Mouse (Mus musculus) layer of hippocampus, postnatal 14 days (tissue): Measurements from ENCODE around the gene Prkg1. TPM values are rescaled to one million over a fixed set of nuclear protein-coding genes. Genes with fewer than 3 reads are reported as not detected.
"Not testable (repeated sequence)": the region's sequence is repeated elsewhere in the genome, so short reads cannot be mapped to it uniquely, and the experiment has no call there.

Source experiments
- DNase-seq, 2 experiments: peaks; one replicate each; pipeline ENCODE4 v3.0.0; 2021 to 2022; ENCODE audit warnings: low spot score in 2 of 2, mixed read lengths in 1 of 2
- total RNA-seq, 2 experiments: library from RNA; stranded (reverse); gene quantifications; 2 replicates each; pipeline ENCODE4 v1.2.3; 2021

Gene Prkg1
- total RNA-seq, 2 experiments from 2014 or later: 21.9 to 23.4 TPM

DNA sequence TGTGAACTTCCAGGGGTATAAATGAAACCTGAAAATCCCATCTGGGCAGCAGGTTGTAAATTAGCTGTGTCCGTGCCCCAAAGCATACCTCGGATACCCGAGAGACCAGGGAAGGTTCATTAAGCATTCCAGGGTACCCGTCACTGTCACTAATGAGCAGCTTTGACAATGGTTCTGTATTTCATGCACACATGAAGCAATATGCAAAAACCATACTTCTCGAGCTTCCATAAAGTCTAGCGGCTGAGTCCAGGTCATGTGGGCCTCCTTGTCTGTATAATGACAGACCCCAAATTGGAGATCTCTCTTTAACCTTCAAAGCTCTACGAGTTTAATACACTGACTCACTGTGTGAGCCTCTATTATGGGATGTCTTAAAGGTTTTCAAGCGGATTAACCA, 1088.5 kb downstream of the Prkg1 start:
- DNase-seq: no peak

DNA sequence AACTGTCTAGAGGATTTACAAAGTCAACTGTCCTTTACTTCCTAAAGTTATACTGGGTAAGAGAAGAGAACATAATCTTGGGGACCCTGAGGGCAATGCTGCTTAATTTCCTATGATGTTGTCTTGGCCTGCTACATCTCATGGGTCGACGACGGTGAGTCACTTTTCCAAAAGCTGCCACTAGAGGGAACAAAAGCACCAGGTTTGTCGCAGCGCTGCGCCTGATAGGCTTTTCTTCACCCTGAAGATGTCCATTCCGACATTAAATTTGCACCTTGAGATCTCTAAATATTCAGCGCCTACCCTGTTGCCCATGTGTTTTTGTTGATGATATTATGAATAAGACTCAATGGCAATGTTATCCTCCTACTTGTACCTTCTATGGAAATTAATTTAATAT, 1100.6 kb downstream of the Prkg1 start:
- DNase-seq: peak; percentile 63 to 80

DNA sequence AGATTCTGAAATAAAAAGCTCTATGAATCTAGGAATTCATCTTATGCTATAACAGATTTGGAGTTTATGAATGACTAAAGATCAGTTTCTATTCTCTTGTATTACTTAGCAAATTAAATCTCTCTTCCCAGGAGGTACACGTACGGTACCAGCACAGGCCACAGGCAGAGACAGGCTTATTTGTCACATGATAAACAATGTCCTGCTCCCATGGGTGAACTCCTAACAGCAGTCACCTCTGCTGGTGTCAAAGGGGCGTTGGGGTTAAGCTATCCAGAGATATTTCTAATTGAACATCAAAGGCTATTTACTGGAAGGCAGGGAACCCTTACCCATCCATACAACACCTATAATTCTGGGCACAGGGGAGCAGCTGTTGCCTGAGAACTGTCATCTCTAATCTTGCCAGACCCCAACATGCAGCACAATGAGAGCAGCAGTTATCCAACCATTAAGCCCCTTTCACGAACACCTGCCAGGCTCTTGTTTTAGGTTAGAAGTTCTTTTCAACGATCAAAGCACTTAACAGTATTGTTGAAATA, 1122.1 kb downstream of the Prkg1 start:
- no peak for DNase-seq

DNA sequence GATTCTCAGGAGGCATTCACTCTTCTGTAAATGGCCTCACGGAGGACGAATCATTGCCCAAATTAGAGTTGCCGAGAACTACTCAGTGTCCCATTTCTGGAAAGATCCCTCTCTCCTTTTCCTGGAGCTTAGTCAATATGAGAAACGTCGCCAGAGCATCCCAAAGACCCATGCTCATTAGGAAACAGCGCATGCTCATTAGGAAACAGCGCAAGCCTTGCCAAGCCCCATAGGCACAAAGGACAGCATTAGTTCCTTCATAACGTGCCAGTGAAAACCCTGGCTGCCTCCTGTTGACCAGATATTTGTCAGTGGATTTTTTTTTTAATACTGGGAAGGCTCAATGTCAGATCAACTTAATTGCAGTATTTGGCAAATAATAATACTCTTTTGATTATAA, 1127.4 kb downstream of the Prkg1 start:
- no peak for DNase-seq

DNA sequence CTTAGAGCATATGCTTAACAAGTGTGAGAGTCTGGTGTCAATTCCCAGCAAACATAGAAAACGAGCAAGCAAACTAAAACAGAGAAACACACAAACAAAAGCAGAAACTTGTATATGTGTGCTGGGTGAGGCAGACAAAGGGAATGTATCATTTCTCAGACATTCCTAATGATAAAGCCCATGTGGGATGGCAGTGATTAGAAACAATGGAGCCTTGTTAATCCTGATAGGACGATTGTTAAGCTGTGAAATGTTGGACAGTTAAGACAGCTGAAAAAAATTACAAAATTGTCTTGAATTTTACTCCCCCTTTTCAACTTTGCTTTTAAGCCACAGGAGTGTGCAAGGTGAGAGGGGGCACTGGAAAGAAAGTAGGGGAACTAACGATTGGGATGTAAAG, 1133.8 kb downstream of the Prkg1 start:
- no peak for DNase-seq

DNA sequence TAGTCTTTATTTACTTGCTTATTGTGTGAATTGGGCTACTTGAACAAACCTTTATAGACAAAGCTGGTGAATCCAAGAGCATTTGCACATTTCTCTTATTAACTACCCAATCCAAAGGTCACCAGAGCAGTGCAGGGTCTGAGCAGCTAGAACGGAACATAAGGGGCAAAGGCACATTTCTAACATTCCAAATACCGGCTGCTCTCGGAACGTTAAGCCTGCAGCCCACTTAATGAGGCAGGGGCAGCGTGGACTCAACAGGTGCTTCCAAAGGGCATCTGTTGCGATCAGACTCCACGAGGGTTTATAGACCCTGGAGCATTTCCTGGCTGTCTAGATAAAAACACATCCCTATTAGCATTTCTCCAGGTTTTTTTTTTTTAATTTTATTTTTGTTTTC, 1138.8 kb downstream of the Prkg1 start:
- DNase-seq: no peak

DNA sequence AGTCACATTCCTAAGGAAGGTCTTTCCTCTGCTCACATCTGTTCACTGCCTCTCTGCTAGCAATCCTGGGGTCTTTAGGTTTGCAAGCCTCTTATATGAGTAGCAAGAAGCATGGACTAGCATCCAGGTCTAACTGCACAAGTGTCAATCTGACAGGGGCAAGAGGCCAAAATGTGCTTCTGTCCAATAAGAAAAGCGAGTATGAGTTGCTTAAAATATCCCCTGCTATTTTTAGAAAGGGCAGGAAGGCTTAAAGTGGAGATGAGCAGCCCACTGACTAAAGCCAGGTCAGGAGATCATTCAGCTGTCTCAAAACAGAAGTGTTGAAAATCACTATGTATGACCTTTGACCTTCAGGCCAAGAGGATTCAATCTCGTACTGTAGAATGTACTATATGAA, 1139.4 kb downstream of the Prkg1 start:
- no peak for DNase-seq

DNA sequence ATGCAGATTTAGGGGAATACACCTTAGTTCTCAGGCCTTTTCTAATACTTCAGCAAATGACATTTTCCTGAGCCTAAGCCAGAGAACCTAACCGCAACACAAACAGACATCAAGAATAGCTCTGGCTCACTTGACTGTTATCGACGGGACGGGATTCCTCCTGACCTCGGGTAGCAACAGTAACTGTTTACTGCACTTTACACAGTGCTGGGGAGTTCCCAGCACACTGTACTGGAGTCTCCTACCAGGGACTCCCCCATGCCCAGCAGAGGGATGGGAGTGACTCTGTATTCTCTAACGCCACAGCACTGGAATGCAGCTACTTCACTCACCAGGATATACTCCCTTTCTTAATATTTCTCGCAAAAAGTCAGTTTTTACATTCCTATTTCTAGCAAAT, 1141.2 kb downstream of the Prkg1 start:
- DNase-seq: no peak

DNA sequence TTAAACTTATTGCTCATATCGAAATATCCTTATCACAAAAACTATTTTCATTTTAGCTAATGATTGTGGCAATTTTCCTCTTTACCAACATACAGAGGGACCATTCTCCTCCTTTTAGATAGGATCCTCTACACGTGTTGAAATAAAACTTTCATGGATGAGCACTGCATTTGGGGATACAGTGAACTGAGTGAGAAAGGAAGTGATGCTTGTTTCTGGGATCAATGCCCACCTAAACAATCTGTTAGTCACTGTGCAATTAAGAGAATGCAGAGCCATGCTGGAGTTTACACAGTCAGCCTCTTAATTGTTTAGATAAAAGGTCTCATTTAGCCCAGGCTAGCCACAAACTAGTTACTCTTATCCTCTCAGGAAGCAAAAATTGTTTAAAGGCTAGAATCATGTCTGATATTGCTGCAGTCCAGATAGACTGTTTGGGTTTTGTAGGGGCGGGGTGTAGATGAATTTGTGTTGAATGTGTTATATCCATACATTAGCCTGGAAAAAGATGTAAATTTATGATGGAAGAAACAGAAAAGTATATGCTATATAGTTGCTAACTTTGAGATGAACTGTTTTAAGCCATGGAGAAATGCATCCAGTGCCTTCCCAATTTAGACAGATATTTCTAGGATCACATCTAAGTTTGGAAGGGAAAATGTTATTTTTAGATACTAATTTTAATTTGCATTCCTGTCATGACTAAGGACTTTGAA, 1151.5 kb downstream of the Prkg1 start:
- DNase-seq: no peak

DNA sequence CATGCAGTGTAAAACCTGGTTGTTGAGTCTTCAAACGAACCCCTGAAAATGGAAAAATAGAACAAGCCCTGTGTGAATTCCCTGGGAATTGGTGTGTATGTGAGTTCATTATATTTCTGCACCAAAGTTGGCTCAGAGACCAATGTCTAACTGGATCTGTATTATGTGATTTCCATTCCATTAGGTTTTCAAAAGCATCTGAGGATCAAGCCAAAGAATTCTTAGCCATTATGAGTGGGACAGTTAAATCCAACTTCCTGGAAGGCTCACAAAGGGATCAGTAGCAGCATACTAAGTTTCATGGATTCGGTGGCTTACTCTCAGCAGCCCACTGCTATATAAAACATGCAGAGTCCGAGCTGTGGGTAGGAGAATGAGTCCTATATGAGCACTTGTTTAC, 1178.5 kb downstream of the Prkg1 start:
- no peak for DNase-seq

DNA sequence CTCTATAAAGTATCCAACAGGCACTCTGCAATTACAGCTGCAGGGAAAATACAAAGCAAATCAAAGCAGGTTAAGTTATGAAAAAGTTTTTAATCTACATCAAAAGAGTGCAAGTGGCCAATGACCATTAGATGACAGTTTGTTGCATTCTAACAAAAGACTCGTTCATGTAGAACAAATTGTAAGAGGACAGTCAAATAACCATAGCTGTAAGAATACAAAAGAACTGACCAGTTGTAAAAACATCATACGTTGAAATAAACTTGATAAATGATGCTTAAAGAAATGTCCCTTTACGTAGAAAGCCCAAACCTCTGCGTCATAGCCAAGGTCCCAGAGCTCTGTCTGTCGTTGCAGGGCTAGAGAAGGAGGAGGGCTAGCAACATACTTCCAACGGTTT, 1200.3 kb downstream of the Prkg1 start:
- DNase-seq: no peak

DNA sequence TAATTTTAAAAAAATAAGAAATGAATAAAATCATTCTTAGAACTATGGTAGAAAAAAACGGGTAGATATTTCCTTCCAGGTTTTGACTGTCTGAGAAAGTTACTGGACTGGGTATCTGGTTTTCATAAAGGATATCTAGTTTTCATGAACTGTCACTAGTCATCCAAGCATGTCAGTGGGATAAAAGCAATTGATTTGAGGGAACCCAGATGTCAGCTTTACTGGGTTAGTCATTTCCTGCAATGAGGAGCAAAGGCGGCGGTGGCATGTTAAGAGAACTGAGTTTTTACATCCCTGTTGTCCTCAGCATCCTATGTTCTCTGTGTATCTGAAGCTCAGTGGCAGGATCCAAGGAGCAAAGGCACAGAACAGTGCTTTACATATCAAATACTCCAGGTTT, 1201.0 kb downstream of the Prkg1 start:
- no peak for DNase-seq

DNA sequence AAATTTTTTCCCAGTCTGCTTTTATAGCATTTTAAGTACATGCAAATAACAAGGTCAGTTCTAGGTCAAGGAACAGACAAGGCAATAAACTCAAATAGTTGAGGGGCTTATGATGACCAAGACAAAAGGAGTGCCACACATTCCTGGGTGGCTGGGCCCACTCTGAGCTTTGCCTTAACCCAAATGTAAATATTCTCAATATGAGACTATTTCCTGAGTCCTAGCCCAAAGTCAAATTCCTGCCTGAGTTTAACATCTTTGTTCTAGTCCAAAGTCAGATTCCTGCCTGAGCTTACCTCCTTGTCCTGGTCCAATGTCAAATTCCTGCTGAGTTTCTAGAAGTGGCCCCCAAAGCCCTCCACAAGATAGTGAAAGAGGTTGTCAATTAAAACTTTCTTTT, 1206.8 kb downstream of the Prkg1 start:
- no peak for DNase-seq

DNA sequence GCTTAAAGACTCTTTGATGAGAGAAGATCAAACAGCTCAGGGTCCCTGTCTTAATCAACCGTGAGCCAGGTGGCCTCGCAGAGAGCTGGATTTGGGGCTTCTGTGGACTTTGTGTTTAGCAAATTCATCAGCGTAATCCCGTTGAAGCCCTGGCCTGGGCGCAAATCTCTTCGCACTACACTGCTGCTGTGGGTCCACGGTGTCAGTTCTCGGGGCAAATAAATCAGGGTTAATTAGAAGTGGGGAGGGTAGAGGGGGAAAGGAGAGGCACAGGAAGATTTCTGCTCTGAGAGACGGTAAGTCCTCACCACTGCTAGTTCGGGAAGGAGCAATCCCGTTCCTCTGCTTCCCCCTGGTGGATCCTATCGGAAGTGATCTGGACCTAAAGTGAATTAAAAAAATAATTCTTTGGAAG, 1210.4 kb downstream of the Prkg1 start:
- peak; percentile 67 to 78 for DNase-seq

DNA sequence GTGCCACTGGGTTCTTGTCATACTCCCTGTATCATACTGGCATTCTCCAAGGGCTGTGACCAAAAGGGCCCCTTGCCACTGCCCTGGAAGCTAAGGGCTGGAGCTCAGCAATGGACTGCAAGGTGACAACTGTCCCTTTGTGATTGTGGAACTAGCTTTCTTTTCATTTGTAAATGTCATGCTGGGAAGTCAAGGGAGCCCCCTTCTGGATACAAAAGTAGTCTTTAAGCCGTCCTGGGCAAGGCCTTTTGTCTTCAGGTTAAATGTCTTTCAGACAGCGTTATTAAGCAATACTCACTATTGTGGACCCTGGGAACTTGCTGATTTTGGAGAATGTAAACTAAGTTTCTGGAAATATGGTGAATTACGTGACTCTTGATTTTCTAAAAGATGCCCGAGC, 1211.1 kb downstream of the Prkg1 start:
- DNase-seq: no peak

DNA sequence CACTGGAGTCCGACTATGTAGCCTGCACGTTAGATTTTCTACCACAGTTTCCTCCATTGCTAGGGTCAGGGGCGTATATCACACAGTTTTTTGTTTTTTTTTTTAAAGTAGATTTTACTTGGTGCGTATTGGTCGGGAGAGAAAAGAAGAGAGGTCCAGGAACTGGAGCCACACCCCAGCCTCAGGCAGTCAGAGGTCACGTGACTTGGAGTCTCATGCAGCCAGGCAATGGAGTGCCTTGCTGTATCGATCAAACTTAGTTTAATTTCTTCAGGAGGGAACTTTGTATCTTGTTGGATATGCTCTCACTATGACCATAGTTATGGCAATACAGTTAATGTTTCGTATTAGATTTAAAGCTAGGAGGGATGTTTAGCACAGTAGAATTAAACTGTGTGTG, 1212.6 kb downstream of the Prkg1 start:
- no peak for DNase-seq

DNA sequence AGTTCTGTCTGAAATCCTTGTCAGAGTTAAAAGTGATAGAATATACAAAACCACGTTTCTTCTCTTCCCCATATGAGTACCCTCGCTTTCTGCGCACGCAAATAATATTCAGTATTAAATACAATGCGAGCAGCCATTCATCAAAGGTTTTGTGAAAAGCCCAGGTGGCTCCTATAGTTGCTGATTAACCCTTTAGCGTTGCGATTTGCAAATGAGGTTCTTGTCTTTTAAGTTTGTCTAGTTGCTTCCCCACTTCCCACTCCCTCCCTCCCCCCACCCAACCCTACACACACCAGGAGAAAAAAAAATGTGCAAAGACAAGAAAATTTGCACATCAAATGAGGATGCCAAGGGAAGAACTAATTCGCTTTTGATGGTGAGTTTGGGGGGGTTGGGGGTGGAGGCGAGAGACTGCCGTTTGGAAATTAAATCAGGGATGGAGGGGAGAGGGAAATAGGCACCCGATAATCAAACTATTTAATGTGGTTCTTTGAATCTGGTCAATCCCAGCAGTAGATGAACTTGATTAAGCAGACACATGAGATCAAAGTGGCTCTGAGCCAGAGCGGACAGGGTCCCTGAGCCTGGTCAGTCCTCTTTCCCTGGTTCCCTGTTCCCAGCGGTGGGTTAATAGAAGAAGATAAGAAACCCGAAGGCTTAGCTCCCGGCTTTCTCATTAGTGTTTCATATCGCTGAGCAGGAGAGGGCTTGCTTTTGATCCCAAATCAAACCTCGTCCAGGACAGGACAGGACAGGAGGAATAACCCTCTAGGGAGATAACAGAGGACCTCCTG, 1214.8 kb downstream of the Prkg1 start:
- no peak for DNase-seq

DNA sequence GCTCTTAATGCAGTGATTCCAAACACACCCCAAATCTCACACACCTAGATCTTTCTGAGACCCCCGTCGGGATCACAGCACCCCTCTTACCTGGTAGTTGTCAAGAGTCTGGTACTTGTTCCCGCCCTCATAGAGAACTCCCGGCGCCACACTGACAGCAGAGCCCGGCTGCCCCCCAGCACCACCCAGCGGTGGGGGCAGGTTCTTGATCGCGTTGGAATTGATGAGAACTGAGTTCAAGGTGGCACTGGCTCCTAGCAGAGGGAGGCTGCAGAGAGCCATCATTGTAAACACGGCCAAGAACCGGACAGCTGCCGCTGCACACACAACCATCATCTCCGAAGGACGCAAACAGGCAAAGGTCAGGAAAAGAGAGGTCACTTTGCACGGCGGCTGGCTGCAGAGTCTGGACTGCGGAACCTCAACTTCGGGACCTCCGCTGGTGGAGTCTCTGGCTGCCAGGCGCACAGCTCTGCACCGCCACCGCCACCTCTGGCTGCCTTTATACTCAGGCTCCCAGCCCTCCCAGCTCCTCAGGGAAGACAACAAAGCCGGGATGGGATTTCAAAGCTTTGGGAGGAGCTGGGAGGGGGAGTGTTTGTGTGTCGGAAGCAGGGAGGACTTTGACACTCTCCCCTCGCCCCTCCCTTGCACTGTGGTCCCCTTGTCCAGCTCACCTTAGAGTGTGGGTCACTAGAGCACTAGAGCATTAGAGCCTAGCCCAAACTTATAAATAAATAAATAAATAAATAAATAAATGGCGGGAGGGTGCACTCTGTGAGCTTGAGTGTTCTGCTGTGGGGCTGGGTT, 1215.6 kb downstream of the Prkg1 start, which contains the start of gene Dkk1:
Gene Dkk1, minus strand, starts transcription at position 622 of the 810 bp plus-strand sequence.
- no peak for DNase-seq

DNA sequence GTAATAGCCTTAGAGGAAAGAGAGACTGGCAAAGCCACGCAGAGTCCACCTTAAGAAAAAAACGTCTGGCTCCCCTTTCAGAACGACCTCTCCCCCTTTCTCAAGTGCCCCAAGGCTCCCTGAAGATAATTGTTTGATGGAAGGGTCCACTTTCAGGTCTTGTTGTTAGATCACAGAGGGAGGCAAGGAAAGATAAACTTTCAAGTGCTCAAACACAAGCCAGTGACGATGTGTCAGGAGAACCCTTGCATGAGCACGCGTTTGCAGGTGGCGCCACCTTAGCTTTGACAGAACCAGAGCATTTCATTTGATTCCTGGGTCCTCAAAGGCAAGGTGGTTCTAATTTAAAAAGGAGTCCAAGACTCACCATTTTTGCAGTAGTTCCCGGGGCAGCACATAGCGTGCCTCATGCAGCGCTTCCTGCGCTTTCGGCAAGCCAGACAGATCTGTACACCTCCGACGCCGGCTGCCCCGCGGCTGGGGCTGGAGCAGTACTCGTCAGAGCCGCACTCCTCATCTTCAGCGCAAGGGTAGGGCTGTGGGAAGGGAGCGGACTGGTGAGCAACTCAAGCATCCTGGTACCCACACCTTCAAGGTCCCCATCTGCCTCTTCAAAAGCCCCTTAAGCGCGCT, 1216.3 kb downstream of the Prkg1 start:
- DNase-seq: no peak

DNA sequence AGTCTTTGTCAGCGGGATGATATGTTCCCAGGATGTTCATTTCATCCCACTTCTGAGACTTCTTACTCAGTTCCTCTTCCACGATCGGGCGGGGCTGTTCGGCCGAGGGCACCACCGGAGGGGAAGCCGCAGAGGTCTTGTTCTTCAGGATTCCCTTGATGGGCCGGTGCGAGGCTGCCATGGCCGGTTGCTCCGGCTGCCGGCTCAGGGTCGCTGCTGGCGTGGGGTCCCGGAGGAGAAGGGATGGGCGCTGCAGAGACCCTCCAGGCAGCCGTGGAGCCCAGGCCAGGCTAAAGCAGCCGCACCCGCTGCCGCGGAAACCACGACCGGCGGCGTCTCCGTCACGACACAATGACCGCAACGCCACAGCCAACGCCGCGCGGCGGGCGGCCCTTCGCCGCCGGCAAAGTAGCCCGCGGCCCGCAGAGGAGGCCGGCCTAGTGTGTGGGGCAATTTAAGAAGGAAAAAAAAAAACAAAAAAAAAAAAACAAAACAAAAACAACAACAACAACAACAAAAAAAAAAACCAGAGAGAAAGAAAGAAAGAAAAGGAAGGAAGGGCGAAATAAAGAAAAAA, 1225.4 kb downstream of the Prkg1 start:
- DNase-seq: not testable (repeated sequence)

DNA sequence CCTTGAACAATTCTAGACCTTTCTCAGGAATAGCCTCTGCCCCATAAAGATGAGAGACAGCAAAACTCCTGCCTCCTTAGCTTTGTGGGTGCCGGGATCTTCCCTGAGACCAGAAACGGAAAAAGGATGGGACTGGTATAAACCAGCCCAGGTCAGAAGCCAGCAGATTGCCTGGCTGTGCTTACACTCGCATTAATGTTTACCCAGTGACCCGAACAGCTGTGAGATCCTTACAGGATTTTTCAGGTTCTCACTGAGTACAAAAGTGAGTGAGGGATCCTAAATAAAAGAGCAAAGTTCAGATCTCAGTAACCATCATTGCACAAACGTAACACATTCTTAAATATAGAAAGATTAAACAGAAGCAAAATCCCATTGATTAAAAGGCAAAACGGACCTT, 1248.1 kb downstream of the Prkg1 start:
- DNase-seq: no peak
